Mouse (Mus musculus) heart, embryonic 16.5 days (tissue): ENCODE data around the gene Cbr3. TPM values are rescaled to one million over a fixed set of nuclear protein-coding genes. Genes with fewer than 3 reads are reported as not detected.
"Not testable (repeated sequence)": the region's sequence is repeated elsewhere in the genome, so short reads cannot be mapped to it uniquely, and the experiment has no call there.

Experiments used
- ATAC-seq: fragments of 200-750 bp; cut with Nextera tagmentation; replicated peaks from 2 replicates; pipeline ENCODE4 v1.8.0; 2017; ENCODE audit warnings: moderate number of reproducible peaks; ENCODE audit not compliant: insufficient read depth, low FRiP score; ENCODE audit errors: extremely low read depth
- H3K27ac ChIP-seq: fragments of 300-500 bp; sonication (generic); 2 replicates; pipeline ENCODE4 v1.5.1; 2014; ENCODE audit warnings: mild to moderate bottlenecking, low read length, control low read depth, moderate library complexity
- H3K27me3 ChIP-seq: fragments of 300-500 bp; sonication (generic); 2 replicates; pipeline ENCODE4 v1.6.1; 2014; ENCODE audit warnings: low read length, mixed read lengths; ENCODE audit not compliant: control insufficient read depth, insufficient read depth
- H3K36me3 ChIP-seq: fragments of 300-500 bp; sonication (generic); 2 replicates; pipeline ENCODE4 v1.6.1; 2014; ENCODE audit not compliant: control insufficient read depth, insufficient read depth
- H3K4me1 ChIP-seq: fragments of 300-500 bp; sonication (generic); 2 replicates; pipeline ENCODE4 v1.6.1; 2014; ENCODE audit warnings: low read length, mixed read lengths; ENCODE audit not compliant: control insufficient read depth, insufficient read depth
- H3K4me2 ChIP-seq: fragments of 300-500 bp; sonication (generic); 2 replicates; pipeline ENCODE4 v1.6.1; 2014; ENCODE audit warnings: low read depth, mild to moderate bottlenecking, control low read depth, low read length
- H3K4me3 ChIP-seq: fragments of 300-500 bp; sonication (generic); 2 replicates; pipeline ENCODE4 v1.5.1; 2014; ENCODE audit warnings: mild to moderate bottlenecking, control low read depth, low read length
- H3K9ac ChIP-seq: fragments of 300-500 bp; sonication (generic); 2 replicates; pipeline ENCODE4 v1.6.1; 2014; ENCODE audit warnings: low read length, control low read depth
- H3K9me3 ChIP-seq: fragments of 300-500 bp; sonication (generic); replicated peaks from 2 replicates; pipeline ENCODE4 v1.6.1; 2016; ENCODE audit warnings: low read length; ENCODE audit not compliant: control insufficient read depth
- WGBS: fragments of 180-500 bp; shearing (Covaris S2); extraction: QIAGEN DNeasy Blood & Tissue Kit; methylation state at CpG from one replicate; pipeline ENCODE4 v1.1.7; 2014; 5-methylcytosine and 5-hydroxymethylcytosine counted together
- polyA plus RNA-seq: library from polyadenylated mRNA; unstranded; fragments of >200 nt; fragmentation: Nextera tagmentation; extraction: Ambion mirVana; gene quantifications from 2 replicates; pipeline ENCODE4 v1.2.1, GENCODE M21; 2015

Cbr3 gene
- polyA plus RNA-seq, 1 experiment from 2014 or later: 0.98 TPM

DNA sequence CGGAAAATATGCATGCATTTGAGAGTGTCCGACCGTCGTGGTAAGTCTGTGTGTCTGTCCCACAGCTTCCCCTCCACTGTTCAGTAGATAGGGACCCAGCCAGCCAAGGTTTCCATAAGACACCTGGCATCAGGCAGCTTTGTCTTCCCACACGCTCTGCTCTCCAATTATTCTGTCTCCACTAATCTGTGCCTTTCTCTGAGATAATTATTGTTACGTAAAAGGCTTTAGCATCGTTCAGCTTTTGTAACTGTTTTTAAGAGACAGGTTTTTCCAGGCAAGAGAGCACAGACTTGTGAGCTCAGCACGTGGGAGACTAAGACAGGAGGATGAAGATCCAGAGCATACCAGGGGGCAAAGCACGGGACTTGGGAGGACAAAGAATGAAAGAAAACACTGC is 3.9 kb upstream of the Cbr3 start:
- Histone ChIP-seq H3K27me3 (peaks cover 33% of the 10 kb centered on the region), H3K4me2 (no peak overlapping the region), H3K9ac (no peak overlapping the region), H3K4me3 (no peak overlapping the region), H3K9me3 (peaks cover 10% of the 10 kb centered on the region), H3K27ac (no peak overlapping the region), H3K4me1 (peaks cover 13% of the 10 kb centered on the region), H3K36me3 (no peaks in the 10 kb centered on the region)
- 51% methylated on average over 9 of the region's 9 CpGs for WGBS
- no peak for ATAC-seq

- H3K9me3 ChIP-seq: peaks cover 5% of the 10 kb centered on the region
- H3K27me3 ChIP-seq: peaks cover 46% of the 10 kb centered on the region
- no peak overlapping the region for H3K9ac ChIP-seq
- H3K4me2 ChIP-seq: peak overlapping the region; percentile 87
- 23% methylated on average over 13 of the region's 13 CpGs for WGBS
- no peaks in the 10 kb centered on the region for H3K36me3 ChIP-seq
- H3K4me1 ChIP-seq: peaks cover 14% of the 10 kb centered on the region
- no peak for ATAC-seq
- H3K27ac ChIP-seq: no peak overlapping the region
- peak overlapping the region; percentile 57 for H3K4me3 ChIP-seq
These were observed 793 bp upstream of the Cbr3 start for GRCm38 (mm10) chr16:93682156-93682688.

- Histone ChIP-seq H3K4me3 (peak overlapping the region; percentile 57), H3K4me2 (peak overlapping the region; percentile 87), H3K9me3 (no peaks in the 10 kb centered on the region), H3K4me1 (peaks cover 14% of the 10 kb centered on the region), H3K36me3 (no peaks in the 10 kb centered on the region), H3K9ac (peak overlapping the region; percentile 67), H3K27ac (no peak overlapping the region), H3K27me3 (peaks cover 46% of the 10 kb centered on the region)
- 1% methylated on average over 51 of the region's 53 CpGs for WGBS
- ATAC-seq: peak; percentile 12; the same call in 1 of the 2 replicates
These were observed 657 bp downstream of the Cbr3 start for GRCm38 (mm10) chr16:93683508-93684236.

DNA sequence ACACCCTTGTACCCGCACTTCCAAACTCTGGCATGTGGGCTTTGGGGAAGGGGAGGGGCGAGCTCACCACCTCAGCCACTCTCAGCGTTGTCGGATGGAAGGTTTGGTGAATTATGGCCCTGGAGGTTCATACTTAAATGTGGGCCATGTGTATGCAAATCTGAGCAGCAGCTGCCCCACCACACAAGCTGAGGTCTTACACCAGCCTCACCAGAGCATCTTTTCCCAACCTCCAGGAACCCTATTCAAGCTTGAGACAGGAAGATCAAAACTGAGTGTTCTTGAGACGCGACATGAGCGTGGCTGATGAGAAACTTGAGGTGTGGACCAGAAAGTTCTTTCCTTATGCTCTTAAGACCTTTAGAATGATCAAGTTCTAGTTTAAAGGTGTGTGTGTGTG is 1.4 kb downstream of the Cbr3 start:
- Histone ChIP-seq H3K27me3 (peaks cover 46% of the 10 kb centered on the region), H3K9me3 (no peaks in the 10 kb centered on the region), H3K4me3 (peak overlapping the region; percentile 57), H3K4me2 (peak overlapping the region; percentile 87), H3K4me1 (peaks cover 14% of the 10 kb centered on the region), H3K27ac (no peak overlapping the region), H3K9ac (no peak overlapping the region), H3K36me3 (no peaks in the 10 kb centered on the region)
- 41% methylated on average over 7 of the region's 7 CpGs for whole genome bisulfite sequencing
- ATAC-seq: no peak

- Histone ChIP-seq H3K27me3 (peaks cover 41% of the 10 kb centered on the region), H3K4me1 (peaks cover 14% of the 10 kb centered on the region)
- H3K4me2 ChIP-seq, H3K27ac ChIP-seq, H3K9ac ChIP-seq, ATAC-seq, H3K4me3 ChIP-seq, H3K36me3 ChIP-seq, H3K9me3 ChIP-seq: not testable (repeated sequence)
- 90% methylated on average over 3 of the region's 3 CpGs for WGBS
These were observed 2.8 kb downstream of the Cbr3 start for GRCm38 (mm10) chr16:93685783-93686182.

DNA sequence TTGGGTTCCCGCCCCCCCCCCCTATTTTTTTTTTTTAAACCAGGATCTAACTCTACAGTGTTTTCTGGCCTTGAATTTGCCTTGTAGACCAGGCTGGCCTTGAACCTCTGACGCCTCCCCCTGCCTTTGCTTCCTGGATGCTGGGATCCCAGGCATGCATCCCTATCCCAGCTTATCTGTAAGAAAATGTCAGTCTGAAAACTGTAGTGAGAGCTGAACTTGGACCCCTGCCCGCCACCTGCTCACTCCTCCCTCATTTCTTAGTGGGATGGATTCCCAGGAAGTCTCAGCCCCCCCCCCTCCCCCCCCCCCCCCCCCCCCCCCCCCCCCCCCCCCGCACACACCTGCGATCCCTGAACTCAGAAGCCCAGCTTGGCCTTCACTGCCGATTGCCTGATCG is 3.4 kb downstream of the Cbr3 start:
- no peaks in the 10 kb centered on the region for H3K36me3 ChIP-seq
- ATAC-seq: no peak
- no peak overlapping the region for H3K27ac ChIP-seq
- H3K27me3 ChIP-seq: peaks cover 35% of the 10 kb centered on the region
- no peaks in the 10 kb centered on the region for H3K9me3 ChIP-seq
- WGBS: 70% methylated on average over 6 of the region's 7 CpGs
- H3K9ac ChIP-seq: no peak overlapping the region
- H3K4me2 ChIP-seq: peak overlapping the region; percentile 36; the same call in 1 of the 2 replicates
- peaks cover 14% of the 10 kb centered on the region for H3K4me1 ChIP-seq
- no peak overlapping the region for H3K4me3 ChIP-seq

GRCm38 (mm10) chr16:93686945-93687344 is 3.9 kb downstream of the Cbr3 start:
- 49% methylated on average over 5 of the region's 5 CpGs for WGBS
- no peaks in the 10 kb centered on the region for H3K9me3 ChIP-seq
- H3K4me2 ChIP-seq: peak overlapping the region; percentile 36
- H3K4me1 ChIP-seq: peaks cover 14% of the 10 kb centered on the region
- H3K27ac ChIP-seq: no peak overlapping the region
- H3K9ac ChIP-seq: no peak overlapping the region
- peak overlapping the region; percentile 21; the same call in 1 of the 2 replicates for H3K4me3 ChIP-seq
- ATAC-seq: no peak
- H3K27me3 ChIP-seq: peaks cover 30% of the 10 kb centered on the region
- H3K36me3 ChIP-seq: no peaks in the 10 kb centered on the region

GRCm38 (mm10) chr16:93691206-93691841 is 8.3 kb downstream of the Cbr3 start:
- no peak overlapping the region for H3K4me2 ChIP-seq
- H3K27me3 ChIP-seq: no peaks in the 10 kb centered on the region
- ATAC-seq: no peak
- H3K36me3 ChIP-seq: no peaks in the 10 kb centered on the region
- WGBS: 60% methylated on average over 6 of the region's 6 CpGs
- no peaks in the 10 kb centered on the region for H3K9me3 ChIP-seq
- no peaks in the 10 kb centered on the region for H3K4me1 ChIP-seq
- no peak overlapping the region for H3K27ac ChIP-seq
- H3K9ac ChIP-seq: no peak overlapping the region
- H3K4me3 ChIP-seq: no peak overlapping the region

DNA sequence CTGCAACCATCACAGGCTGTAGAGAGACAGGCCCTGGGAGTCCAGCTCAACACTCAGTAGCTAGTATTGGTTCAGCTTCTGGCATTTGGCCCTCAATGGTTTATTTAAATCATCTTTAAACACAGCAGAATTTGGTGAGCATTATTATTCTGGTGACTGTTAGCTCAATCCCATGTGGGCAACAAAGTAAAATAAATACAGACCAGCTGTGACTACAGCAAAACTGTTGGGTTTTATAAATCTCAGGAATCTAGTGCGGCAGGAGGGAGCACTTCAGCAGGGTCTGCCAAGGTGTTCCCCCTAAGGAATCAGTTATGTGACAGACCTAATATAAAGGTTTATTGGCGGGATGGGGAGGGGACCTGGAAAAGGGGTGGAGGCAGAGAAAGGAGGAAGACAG is 9.7 kb downstream of the Cbr3 start:
- 65% methylated on average over 2 of the region's 2 CpGs for WGBS
- Histone ChIP-seq H3K9ac (no peak overlapping the region), H3K36me3 (no peaks in the 10 kb centered on the region)

More for the DNA sequence above, 9.7 kb downstream of the Cbr3 start:
- Histone ChIP-seq H3K9me3 (no peaks in the 10 kb centered on the region), H3K4me1 (no peaks in the 10 kb centered on the region), H3K27ac (no peak overlapping the region), H3K27me3 (no peaks in the 10 kb centered on the region), H3K4me2 (no peak overlapping the region), H3K4me3 (no peak overlapping the region)
- ATAC-seq: no peak
